Mouse (Mus musculus): ENCODE measurements at regions not wholly inside any gene's neighbourhood (a gene's known extent, or its start where the extent isn't known, plus 50 kb on each side); places are given as distances from the start of the nearest gene placed in this dataset.
A peak's percentile ranks its signal among the peaks of the same experiment; 100 is the strongest.

DNA sequence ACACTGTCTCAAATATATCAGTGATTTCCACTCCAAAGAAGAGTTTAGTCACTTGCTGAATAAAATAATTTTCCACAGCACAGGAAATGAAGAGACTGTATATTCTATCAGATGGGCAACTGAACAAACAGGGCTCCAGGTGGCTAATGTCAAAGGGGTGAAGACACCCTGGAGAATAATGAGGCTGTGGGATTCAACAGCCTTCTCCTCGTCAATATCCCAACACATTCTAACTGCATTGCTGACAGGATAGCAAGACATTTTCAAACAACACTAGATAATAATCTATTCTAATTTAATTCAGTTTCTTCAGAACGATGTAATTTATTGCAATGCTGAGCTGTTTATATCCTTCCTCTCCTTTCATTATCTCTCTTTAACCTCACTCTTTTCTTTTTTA is 134.4 kb upstream of the Klhl13 start:
- Histone ChIP-seq H3K4me3 (ENCODE audit: low read depth, low read length) (no peak overlapping the region), H3K27ac (ENCODE audit: low read depth, low read length) (no peak overlapping the region), H3K9ac (ENCODE audit: low read length) (no peak overlapping the region), H3K4me1 (ENCODE audit: control insufficient read depth, insufficient read depth, low read length) (no peaks in the 10 kb centered on the region), H3K4me2 (ENCODE audit: low read length) (no peak overlapping the region), H3K9me3 (replicated peaks; ENCODE audit: control insufficient read depth, low read length) (no peaks in the 10 kb centered on the region), H3K36me3 (ENCODE audit: control insufficient read depth, insufficient read depth, low read length) (no peaks in the 10 kb centered on the region), H3K27me3 (replicated peaks; ENCODE audit: control insufficient read depth, insufficient read depth, low read length) (no peaks in the 10 kb centered on the region)
- no peak for ATAC-seq
- 50% methylated on average over 2 of the region's 2 CpGs for WGBS
- no peak for DNase-seq (ENCODE audit: low spot score)

DNA sequence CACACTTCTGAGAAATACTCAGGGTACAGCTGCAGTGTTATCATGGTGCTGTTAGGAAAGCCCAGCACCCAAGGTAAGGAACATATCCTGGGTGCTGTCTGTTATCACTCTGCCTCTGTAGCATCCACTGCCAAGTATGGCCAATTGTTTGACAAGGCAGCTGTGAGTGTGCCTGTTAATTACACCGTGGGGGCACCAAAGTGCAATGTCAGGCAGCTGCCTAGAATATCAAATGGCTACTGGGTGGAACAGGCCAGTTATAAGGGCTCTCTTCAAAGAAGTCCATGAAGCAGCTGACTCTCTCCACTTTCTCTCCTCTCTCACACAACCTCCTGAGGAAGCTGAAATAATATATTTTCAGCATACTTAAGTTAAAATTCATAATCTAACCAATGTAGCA is 130.3 kb upstream of the Klhl13 start:
- no peak for DNase-seq (ENCODE audit: low spot score)

DNA sequence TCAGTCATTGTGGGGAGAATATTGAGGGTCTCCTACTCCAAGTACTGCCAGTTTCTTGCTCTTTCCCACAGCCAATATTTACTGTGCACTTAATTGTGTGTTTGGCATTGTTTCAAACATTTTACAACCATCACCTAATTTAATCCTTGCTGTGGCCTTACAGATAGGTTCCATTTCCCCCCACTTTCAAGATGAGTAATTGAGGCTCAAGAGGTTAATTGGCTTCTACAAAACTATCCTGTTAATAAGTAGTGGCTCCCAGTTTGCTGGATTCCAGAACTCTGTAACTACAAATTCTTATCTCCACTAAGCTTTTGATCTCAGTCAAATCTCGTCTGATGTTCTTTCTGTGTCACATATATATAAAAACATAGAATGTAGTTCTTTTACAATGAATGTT is 112.0 kb upstream of the Klhl13 start:
- Histone ChIP-seq H3K27ac (ENCODE audit: low read depth, low read length) (no peak overlapping the region), H3K9me3 (replicated peaks; ENCODE audit: control insufficient read depth, low read length) (no peaks in the 10 kb centered on the region), H3K4me3 (ENCODE audit: low read depth, low read length) (no peak overlapping the region), H3K4me1 (ENCODE audit: control insufficient read depth, insufficient read depth, low read length) (no peaks in the 10 kb centered on the region), H3K4me2 (ENCODE audit: low read length) (no peak overlapping the region), H3K27me3 (replicated peaks; ENCODE audit: control insufficient read depth, insufficient read depth, low read length) (no peaks in the 10 kb centered on the region), H3K9ac (ENCODE audit: low read length) (no peak overlapping the region), H3K36me3 (ENCODE audit: control insufficient read depth, insufficient read depth, low read length) (no peaks in the 10 kb centered on the region)
- DNase-seq (ENCODE audit: low spot score) = no peak
- ATAC-seq = no peak
- 69% methylated on average over 1 of the region's 1 CpGs for WGBS

More for the DNA sequence above, 130.3 kb upstream of the Klhl13 start:
- Histone ChIP-seq H3K9me3 (replicated peaks; ENCODE audit: control insufficient read depth, low read length) (no peaks in the 10 kb centered on the region), H3K4me2 (ENCODE audit: low read length) (no peak overlapping the region), H3K9ac (ENCODE audit: low read length) (no peak overlapping the region), H3K36me3 (ENCODE audit: control insufficient read depth, insufficient read depth, low read length) (no peaks in the 10 kb centered on the region), H3K4me1 (ENCODE audit: control insufficient read depth, insufficient read depth, low read length) (no peaks in the 10 kb centered on the region), H3K4me3 (ENCODE audit: low read depth, low read length) (no peak overlapping the region), H3K27ac (ENCODE audit: low read depth, low read length) (no peak overlapping the region), H3K27me3 (replicated peaks; ENCODE audit: control insufficient read depth, insufficient read depth, low read length) (no peaks in the 10 kb centered on the region)
- no peak for ATAC-seq
- WGBS = 27% methylated on average over 1 of the region's 1 CpGs

DNA sequence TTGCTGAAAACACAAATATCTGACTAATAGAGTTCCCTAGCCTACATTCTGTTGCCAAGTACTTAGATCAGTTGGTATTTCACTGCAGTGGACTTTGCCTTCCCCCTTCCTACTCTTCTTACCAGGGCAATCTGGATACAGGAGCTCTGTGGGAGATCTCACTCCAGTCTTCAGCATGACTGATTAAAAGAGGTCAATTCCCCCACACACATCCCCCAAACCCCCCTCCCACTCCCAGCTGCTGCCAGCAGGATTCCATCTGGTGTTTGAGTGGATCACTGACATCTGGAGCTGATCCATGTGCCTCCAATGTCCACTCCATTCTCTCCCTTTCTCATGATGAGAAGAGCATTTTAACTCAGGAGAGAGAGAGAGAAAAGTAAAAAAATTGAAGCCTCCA is 101.1 kb upstream of the Klhl13 start:
- DNase-seq (ENCODE audit: low spot score) = no peak
- Histone ChIP-seq H3K9me3 (replicated peaks; ENCODE audit: control insufficient read depth, low read length) (no peaks in the 10 kb centered on the region), H3K36me3 (ENCODE audit: control insufficient read depth, insufficient read depth, low read length) (no peaks in the 10 kb centered on the region), H3K9ac (ENCODE audit: low read length) (no peak overlapping the region), H3K27me3 (replicated peaks; ENCODE audit: control insufficient read depth, insufficient read depth, low read length) (no peaks in the 10 kb centered on the region), H3K4me3 (ENCODE audit: low read depth, low read length) (no peak overlapping the region), H3K4me1 (ENCODE audit: control insufficient read depth, insufficient read depth, low read length) (no peaks in the 10 kb centered on the region), H3K4me2 (ENCODE audit: low read length) (no peak overlapping the region), H3K27ac (ENCODE audit: low read depth, low read length) (no peak overlapping the region)
- ATAC-seq = no peak

DNA sequence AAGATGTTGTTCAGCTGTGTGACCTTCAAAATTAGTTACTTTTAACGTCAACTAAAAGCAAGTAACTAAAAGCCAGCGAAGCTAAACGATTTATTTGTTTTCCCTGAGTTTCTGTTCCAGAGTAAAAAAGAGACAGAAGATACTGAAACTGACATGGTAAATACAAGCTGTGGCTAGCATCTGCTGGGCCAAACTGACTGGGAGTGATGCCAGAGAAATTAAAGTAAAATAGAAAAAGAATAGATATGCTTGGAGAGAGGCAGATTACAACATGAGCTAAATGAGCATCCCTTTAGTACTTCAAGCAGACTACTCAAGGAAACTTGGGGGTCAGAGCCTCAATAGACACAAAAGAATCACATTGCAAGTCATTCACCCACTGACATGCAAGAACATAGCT is 88.7 kb upstream of the Klhl13 start:
- no peaks in the 10 kb centered on the region for H3K4me1 ChIP-seq (ENCODE audit: control insufficient read depth, insufficient read depth, low read length)
- no peak overlapping the region for H3K9ac ChIP-seq (ENCODE audit: low read length)
- no peaks in the 10 kb centered on the region for H3K36me3 ChIP-seq (ENCODE audit: control insufficient read depth, insufficient read depth, low read length)
- 71% methylated on average over 3 of the region's 3 CpGs for WGBS
- DNase-seq (ENCODE audit: low spot score) (peak; percentile 14), ATAC-seq (no peak)
- no peak overlapping the region for H3K4me3 ChIP-seq (ENCODE audit: low read depth, low read length)
- H3K4me2 ChIP-seq (ENCODE audit: low read length) = no peak overlapping the region
- H3K27ac ChIP-seq (ENCODE audit: low read depth, low read length) = no peak overlapping the region
- H3K9me3 ChIP-seq (replicated peaks; ENCODE audit: control insufficient read depth, low read length) = no peaks in the 10 kb centered on the region
- H3K27me3 ChIP-seq (replicated peaks; ENCODE audit: control insufficient read depth, insufficient read depth, low read length) = no peaks in the 10 kb centered on the region

DNA sequence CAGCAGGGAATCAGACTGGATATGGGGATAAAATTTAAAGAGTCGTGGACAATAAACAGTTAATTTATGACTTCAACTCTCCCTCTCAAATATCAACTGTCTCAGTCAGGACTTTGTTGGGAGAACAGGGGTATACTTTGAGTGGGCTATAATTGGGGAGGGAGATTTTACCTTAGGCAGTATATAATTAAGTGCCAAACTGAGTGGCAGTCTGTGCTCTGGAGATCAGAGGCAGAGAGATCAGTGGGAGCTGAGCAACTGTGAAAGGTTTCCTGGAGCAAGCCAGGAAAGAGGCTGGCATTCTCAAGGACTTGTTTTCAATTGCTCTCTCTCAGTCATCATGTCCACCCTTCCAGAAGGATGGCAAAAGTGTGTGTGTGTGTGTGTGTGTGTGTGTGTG is 57.9 kb upstream of the Klhl13 start:
- DNase-seq (ENCODE audit: low spot score) = peak; percentile 16
- Histone ChIP-seq H3K27me3 (replicated peaks; ENCODE audit: control insufficient read depth, insufficient read depth, low read length) (no peaks in the 10 kb centered on the region), H3K36me3 (ENCODE audit: control insufficient read depth, insufficient read depth, low read length) (no peaks in the 10 kb centered on the region), H3K9me3 (replicated peaks; ENCODE audit: control insufficient read depth, low read length) (no peaks in the 10 kb centered on the region), H3K4me2 (ENCODE audit: low read length) (no peak overlapping the region), H3K4me1 (ENCODE audit: control insufficient read depth, insufficient read depth, low read length) (no peaks in the 10 kb centered on the region), H3K4me3 (ENCODE audit: low read depth, low read length) (no peak overlapping the region), H3K9ac (ENCODE audit: low read length) (no peak overlapping the region), H3K27ac (ENCODE audit: low read depth, low read length) (no peak overlapping the region)
- peak; percentile 32; the same call in 1 of the 2 replicates for ATAC-seq
- 76% methylated on average over 1 of the region's 1 CpGs for WGBS

DNA sequence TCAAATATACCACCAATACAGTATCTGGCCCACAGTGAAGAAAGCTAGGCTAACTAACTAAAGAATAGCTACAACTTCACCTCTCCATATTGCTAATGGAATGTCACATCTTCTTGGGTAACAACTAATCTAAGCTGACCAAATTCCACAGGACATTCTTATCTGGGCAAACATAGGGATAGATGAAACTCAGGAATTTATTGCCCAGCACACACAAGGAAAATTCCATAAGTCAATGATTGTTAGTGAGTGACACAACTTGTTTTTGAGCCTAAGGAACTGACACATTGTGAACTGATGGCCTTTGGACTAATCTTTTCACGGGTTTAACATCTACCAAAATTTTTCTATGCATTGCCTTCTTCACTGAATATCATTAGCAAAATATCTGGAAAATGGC is 52.6 kb upstream of the Klhl13 start:
- no peaks in the 10 kb centered on the region for H3K4me1 ChIP-seq (ENCODE audit: control insufficient read depth, insufficient read depth, low read length)
- H3K36me3 ChIP-seq (ENCODE audit: control insufficient read depth, insufficient read depth, low read length) = no peaks in the 10 kb centered on the region
- no peak overlapping the region for H3K4me2 ChIP-seq (ENCODE audit: low read length)
- WGBS = 71% methylated on average over 1 of the region's 1 CpGs
- H3K27ac ChIP-seq (ENCODE audit: low read depth, low read length) = no peak overlapping the region
- H3K9me3 ChIP-seq (replicated peaks; ENCODE audit: control insufficient read depth, low read length) = no peaks in the 10 kb centered on the region
- DNase-seq (ENCODE audit: low spot score) (no peak), ATAC-seq (no peak)
- H3K27me3 ChIP-seq (replicated peaks; ENCODE audit: control insufficient read depth, insufficient read depth, low read length) = no peaks in the 10 kb centered on the region
- H3K9ac ChIP-seq (ENCODE audit: low read length) = no peak overlapping the region
- no peak overlapping the region for H3K4me3 ChIP-seq (ENCODE audit: low read depth, low read length)
